Mouse (Mus musculus) right cerebral cortex, postnatal 10 days (tissue): ENCODE results near the gene Akap6.
A peak's percentile ranks its signal among the peaks of the same experiment; 100 is the strongest.

Source experiments
- DNase-seq, 2 experiments: peaks; one replicate each; pipeline ENCODE4 v3.0.0; 2021; ENCODE audit warnings: low spot score in 2 of 2

Akap6 gene

DNA sequence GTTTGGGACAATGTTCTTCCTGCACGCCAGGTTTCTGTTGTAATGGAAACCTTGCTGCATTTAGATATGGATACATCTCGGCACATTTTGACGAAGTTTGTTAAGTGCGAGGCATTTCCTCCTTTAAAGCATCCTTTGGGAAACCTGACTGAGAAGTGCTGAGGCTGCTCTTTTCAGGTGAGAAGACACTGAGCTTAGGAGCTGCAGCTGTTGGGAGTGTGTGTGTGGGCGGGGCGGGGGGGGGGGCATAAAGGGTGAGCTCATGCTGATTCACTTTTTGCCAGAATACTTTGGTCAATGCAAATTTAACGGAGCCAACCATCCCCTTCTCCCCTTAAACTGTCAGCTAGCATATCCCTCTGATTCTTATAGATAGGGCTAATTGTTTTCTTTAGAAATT lies 81.9 kb downstream of the Akap6 start:
- DNase-seq, result no peak

DNA sequence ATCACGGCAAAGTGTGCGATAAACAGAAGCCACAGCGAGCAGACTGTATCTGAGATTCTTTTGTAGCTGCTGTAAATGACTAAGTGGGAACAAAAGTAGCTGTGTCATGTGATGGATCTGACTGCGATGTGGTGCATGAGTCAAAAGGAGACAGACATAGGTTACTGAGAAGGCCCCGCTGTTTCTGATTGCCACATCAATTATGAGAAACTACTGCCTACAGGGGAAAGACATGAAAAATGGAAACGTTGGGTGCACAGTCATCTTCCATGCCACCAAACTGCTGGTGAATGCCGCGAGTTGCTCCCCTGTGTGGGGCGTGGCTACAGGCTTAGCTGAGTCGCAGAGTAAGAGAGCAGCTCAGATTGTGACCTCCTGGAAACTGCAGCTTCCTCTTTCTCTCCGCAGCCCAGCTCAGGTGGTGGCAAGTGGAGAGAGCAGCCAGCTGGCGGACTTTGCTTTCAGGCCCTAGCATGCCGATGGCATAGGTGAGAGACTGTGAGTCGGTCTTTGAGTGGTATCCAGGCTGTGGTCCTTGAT lies 83.8 kb downstream of the Akap6 start:
- no peak for DNase-seq

DNA sequence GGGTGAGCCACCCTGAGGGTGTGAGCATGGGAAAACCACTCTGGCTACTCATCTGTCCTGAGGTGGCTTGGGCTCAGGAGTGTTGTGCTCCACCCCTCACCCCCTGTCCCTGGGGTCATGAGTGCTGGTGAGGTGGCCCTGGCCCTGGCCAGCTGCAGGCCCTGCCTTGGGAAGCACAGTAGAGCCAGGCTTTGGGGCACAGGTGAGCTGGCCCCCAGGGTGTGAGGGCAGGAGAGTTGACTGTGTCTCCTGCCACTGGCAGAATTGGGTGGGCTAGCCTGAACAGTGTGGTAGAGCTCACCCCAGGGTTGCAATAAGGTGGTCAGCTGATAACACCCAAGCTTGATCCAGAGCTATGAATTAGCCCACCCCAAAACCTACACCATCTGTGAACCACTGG lies 86.0 kb downstream of the Akap6 start:
- DNase-seq, result no peak

DNA sequence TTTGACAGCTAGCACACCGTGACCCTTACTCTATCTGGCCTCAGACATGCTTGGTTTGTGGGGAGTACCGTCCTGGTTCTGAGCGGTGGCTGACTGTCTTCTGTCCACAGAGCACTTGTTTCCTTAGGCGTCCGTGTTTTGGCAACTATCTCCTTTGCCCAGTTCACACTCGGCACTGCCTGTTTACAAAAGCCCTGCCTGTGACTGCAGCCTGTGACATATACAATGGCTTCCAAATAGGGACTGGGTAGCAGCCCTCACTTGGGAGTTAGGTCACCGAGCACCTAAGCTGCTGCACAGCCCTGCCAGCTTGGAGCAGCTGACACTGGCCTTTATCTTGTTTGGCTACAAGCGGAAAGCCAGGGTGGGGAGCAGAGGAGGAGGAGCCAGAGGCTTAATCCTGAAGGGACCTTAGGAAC lies 91.2 kb downstream of the Akap6 start:
- DNase-seq, result no peak

DNA sequence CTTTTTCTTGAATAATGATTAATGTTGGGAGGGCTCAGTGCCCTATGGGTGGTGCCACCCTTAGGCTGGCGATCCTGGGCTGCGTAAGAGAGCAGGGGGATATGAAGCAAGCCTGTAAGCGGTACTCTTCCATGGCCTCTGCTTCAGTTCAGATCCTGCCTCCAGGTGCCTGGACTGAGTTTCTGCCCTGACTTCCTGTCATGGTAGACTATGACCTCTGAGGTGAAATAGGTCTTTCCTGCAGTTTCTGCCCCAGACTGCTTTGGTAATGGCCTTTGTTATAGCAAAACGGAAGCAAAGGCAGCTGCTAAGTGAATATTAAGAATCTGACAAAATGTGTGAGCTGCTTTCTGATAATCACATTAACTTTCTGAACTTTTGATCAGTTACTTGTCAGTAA lies 94.9 kb downstream of the Akap6 start:
- no peak for DNase-seq

DNA sequence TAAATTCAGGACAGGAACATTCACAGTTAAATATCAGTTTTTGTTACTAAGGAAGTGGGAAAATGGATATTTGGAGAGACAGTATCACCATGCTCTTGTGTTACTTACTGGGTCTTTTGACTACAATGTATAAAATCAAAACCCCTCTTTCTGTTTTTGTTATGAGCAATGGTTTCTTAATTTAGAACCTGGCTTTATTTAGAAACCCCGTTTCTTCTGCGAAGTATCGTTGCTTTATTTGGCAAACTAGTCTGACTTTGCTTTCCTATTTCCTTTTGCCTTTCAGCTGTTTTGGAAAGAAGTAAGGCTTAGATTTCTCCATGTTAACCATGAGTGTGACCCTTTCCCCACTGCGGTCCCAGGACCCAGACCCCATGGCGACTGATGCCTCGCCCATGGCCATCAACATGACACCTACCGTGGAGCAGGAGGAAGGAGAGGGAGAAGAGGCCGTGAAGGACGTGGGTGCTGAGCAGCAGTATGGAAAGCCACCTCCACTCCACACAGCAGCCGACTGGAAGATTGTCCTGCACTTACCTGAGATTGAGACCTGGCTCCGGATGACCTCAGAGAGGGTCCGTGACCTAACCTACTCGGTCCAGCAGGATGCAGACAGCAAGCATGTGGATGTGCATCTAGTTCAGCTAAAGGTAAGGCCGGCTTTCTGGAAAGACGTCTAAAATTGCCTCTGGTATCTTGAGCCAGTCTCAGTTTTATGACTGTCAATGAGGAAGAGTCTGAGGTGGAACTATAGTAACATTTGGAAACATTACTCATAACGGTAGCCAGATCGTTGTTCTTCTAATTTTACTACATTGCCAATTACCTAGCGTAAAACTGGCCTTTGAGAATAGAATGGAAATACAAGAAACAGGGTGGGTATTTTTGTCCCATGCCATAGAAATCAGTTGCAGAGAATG lies 96.6 kb downstream of the Akap6 start:
- no peak for DNase-seq

DNA sequence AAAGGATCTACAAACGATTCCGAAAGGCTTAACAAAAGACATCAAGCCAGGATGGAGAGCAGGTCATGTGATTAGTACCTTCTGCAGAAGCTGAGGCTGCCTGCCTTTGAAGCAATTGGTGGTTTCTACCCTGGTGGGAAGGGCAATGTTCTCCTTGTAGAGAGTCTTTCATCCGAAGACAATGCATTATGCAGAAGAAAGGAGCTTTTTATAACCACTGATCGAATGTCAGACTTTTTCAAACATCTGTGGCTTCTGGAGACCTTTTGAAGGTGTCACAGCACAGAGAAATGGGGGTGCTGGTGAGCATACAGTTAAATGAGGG lies 97.2 kb downstream of the Akap6 start:
- no peak for DNase-seq

DNA sequence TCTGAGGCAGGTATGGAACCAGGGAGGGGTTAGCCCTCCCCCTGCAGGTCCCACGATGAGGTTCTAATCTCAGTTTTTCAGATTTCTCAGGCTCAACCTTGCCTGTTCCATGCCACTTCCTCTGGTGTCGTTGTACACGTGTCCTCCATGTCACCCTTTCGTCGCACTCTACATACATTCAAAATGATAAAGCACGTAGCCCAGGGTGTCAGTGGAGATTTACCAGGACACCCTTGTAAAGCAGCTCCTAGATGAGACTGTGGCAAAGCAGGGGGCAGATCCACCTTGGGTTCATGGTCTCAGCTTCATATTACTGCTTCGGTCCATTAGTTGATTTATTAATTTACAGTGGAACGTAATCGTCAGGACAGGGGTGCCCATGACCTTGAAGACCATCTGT lies 100.5 kb downstream of the Akap6 start:
- no peak for DNase-seq

DNA sequence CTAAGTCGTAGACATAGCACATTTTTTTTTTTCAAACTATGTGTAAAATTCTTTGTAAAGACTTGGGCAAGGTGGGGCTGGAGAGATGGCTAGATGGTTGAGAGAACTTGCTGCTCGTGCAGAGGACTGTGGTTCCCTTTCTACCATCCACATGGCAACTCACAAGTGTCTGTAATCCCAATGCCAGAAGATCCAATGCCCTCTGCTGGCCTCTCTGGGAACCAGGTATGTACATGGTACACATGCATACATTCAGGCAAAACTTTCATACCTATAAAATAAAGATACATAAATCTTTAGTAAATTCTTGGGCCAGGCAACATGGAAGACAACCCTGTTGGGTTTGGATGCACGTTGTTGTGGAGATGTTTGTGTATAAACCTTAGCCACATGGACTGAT lies 107.1 kb downstream of the Akap6 start:
- DNase-seq, result no peak

DNA sequence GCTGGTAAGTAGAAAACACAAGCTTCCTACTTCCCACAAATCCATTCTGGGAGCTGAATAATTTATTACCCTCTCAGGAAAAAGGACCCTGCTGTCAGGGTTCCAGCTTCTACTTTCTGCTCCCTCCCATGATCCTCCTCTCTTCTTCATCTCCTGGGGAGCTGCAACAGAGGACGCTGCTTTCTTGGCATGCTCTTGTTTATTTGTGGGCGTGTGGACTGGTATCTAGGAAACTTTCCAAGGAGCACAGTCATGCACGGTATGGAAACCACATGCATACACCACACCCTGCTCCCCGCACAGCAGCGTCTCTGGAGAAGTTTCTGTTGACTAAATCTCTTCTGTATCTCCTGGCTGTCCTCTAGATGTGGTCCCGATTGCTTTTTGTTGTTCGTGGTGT lies 119.4 kb downstream of the Akap6 start:
- peak; percentile 48 to 61 for DNase-seq

DNA sequence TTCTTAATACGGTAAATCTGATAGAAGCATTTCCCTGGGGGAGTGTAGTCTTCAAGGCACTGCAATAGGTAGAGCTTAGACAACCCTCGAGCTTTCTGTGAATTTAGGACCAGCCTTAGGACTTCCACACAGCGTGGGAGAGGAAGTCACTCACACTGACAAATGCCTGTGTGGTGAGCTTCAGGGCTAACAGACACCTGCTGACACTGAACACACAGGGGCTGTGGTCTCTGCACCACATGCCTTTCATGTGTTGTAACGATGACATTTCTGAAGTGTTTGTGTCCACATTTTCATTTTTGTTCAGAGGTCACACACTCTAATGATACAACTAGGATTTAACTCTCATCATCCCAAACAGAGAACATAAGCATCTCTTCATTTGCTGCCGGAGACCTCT lies 125.6 kb downstream of the Akap6 start:
- no peak for DNase-seq

DNA sequence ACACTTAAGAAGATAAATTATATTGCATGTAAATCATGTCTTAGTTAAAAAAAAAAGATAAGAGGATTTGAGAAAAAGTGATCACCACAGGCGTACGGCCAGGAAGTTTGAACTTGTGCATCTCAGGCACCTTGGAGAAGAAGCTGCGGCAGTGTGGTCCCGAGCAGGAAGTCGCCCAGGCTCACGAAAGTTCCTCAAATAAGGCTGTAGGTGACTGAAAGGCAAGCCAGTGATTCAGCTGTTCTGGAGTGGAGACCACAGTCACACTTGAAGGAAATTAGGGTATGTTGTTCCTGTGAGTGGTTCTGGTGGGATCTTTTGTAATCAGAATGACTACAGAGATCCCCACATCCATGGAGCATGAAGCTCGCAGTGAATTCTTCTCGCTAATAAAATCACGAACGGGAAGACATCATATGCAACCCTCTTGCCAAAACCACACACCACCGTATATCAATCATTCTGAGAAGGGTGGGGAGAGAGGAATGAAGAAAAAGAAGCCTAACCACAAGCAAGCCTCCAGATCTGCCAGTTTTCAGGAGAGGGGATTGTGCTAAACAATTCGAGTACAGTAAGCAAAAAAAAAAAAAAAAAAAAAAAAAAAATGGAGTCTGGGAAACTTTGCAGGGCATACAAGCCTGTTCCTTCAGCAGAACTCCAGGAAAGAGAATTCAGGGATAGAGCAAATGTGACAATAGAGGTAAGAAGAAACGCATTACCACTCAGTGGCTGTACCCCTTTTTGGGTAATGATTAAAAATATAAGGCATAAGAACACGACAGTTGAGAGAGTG lies 130.0 kb downstream of the Akap6 start:
- no peak for DNase-seq

DNA sequence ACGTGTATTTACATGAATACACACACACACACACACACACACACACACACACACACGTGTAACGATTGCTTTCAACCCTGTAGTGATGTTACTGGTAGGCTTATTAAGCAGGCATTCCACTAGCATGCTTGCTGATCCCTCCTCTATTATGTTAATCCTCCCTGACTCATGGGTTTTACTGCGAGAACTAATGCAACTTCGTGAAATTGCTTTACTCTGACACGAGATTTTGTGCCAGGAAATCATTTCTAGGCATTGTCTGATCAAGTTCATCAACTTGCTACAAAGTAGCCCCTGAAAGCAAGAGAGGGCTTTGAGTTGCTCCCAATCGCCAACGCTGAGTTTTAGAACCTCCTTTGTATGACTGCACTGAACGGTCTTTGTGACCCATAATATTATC lies 132.6 kb downstream of the Akap6 start:
- no peak for DNase-seq

DNA sequence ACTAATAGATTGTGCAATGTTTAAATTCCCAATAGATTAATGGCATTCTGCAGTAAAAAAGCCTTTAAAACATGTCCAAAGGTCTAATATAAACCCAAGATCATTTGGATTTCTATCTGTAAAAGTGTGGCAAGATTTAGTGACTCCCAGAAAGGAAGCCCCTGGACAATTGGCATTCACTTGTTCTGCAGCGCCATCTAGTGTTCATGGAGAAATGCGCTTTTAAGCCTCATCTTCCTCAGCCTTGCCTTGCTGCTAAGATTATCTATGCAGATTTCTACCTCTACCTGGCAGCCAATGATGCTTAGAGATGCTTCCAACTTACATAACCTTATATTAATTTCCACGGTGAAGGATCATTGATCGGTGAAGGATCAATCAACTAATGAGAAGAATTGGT lies 133.0 kb downstream of the Akap6 start:
- peak; percentile 78 to 83 for DNase-seq

DNA sequence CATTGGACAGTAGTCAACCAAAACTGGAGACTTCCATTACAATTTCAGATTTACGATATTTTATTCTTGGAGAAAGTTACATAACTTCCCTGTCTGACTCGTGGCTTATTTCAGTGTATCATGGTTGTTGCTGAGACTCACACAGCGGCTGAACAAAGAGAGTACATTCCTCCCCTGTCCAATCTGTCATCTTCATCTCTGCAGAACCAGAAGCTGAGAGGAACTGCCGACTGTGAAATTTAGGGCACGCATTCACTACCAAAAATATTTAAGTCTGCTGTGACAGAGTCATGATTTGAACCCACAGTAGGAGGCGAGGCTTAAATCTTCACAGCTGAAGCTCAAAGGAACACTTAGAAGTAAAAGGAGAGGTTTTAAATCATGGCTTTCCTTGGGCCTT lies 134.0 kb downstream of the Akap6 start:
- DNase-seq, result peak in 1 of 2 experiments; percentile 50

DNA sequence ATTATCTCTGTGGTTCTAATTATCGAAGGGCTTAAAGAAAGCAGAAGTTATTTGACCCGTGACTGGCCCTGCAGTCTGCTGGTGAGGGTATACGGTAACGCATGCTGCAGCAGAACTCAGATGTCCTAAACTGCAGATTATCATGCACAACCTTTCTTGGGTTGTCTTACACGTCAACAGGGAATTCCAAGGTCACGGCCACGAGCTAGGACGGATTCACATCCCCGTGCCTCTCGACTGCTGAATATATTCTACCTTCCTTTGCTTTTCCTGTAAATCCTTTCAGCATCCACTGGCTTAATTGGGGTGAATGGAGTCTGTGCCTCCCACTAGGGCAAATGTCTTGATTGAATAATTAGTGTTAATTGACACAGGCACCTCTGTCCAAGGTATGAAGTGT lies 134.9 kb downstream of the Akap6 start:
- no peak for DNase-seq

DNA sequence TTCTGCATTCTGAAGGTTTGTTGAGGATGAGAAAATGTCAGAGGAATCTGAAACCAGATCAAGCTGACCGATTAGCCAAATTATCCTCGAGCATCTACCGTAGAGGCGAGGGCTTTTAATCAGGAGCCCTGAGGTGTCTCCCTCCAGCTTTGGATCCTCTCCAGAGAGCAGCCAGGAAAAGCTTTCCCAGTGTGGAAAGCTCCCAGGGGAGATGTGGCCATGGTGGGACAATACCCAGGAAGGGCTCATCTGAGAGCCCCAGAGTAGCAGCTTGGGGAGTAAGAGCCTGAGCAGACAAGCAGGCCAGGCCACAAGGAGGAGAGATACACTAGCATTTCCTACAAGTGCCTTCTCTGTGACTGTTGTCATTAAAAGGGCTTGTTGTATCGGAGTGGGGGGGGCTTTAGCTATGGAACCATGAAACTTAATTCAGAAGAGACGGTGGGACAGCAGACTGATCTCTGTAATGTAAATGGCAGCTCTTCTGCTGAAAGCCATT lies 135.6 kb downstream of the Akap6 start:
- DNase-seq, result no peak

DNA sequence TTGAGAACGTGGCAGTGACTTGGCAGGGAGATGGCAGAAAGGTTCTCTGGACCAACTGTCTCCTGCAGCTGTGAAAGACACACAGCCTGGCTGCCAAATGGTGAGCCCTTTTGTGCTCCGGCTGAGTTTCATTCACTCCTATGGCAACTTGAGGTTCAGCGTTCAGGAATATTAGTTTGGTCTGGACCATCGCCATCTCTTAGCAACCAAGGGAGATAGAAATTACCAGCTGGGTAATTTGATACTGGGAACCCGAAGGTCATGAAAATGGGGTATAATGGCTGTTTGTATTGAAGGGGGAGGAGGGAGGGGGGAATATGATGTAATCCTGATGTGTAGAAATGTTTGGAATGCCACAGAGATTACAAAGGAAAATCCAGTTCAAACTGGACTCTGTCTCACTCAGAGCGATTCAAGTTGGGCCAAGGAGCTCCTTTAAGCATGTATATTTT lies 136.1 kb downstream of the Akap6 start:
- no peak for DNase-seq

DNA sequence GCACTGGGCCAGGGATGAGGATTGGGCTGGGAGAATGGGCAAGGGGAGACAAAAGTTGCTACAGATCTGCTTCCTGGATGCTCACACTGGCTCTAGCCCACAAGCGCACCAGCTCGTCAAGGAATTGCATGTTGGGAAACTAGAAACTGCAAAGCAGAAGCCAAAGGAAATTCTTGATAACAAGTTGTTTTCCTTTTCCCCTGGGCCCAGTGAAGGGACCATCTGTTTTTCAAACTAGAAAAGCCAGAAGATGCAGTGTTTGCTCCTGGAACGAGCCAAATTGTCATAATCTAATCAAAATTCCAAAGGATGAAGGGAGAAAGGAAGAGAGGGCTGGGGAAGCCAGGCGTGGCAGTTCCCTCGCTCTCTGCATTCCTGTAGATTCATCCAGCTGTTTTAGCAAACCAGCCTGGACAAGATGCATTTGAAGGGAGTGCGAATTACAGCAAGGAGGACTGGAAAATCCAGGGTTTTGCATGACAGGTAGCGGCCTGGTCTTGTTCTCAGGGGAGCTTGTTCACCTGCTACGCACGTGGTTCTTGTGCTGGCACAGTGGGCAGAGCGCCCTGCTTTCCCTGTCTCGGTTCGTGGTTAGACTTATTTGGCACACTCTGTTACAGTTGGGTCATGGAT lies 136.8 kb downstream of the Akap6 start:
- DNase-seq, result no peak

DNA sequence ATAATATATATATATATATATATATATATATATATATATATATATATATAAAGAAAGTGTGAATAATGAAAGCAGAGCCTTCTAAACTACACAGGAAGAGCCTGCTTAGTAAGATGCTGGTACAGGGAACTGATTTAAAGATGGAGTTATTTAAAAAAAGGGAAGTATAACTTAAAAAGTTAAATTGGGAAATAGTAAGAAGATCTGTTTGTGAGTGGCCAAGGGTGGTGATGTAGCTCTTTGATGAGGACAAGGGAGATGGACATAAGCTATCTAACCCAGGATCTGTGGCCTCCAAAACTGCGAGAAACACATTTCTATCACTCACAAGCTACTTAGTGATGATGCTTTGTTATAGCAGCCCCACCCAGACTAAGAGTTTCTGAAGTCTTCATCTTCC lies 146.8 kb downstream of the Akap6 start:
- no peak for DNase-seq

DNA sequence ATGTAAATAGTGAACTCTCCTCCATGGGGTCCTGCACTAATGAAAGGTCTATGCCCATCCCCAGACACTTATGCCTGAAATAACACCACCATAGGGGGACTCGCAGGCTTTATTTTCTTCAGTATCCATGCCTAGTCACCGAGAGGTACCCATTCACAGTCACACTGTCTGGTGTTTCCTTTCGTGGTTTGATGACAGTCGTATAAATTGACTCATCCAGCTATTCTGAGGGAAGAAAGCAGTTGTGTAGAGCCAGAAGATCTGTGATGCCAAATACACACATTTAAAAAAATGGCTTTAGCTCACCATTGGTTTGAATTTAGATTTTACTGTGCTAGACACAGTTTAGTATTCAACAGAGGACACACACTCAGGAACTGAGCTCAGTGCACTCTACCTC lies 147.8 kb downstream of the Akap6 start:
- DNase-seq, result no peak

DNA sequence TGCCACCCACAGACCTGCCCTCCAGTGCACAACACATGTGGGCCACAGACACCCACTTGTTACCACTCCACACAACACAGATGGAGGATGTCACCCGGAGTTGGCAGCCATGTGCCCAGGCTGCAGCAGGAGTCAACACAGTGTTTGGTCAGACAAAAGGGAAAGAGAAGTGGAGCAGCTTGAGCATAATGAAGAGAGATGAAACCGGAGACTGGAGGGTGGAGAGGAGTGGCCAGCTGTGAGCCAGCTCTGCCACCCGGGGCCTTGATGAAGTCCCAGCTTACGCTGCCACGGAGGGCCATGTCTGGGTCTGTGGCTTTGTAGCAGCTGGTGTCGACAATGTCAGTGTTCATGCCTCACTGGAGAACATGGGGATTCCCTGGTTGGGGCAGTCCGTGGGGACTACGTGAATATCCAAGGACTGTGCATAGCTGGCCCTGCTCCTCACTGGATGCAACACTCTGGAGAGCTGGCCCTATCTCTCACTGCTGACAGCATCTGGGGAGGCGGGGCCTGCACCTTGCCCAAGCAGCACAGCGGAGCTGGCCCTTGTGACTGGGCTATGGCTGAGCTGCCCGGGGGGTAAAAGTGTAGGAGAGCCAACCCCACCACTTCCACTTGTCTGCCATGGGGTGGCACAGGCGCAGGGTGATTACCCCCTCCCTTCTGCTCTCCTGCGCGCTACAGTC lies 148.8 kb downstream of the Akap6 start:
- no peak for DNase-seq
